Mouse (Mus musculus) liver, embryonic 11.5 days (tissue): ENCODE measurements around the gene Il1rapl1. TPM values are rescaled to one million over a fixed set of nuclear protein-coding genes. Genes with fewer than 3 reads are reported as not detected.
A peak's percentile ranks its signal among the peaks of the same experiment; 100 is the strongest.
"Not testable (repeated sequence)": the region's sequence is repeated elsewhere in the genome, so short reads cannot be mapped to it uniquely, and the experiment has no call there.

Experiments
- ATAC-seq: fragments of 200-750 bp; cut with Nextera tagmentation; replicated peaks from 2 replicates; pipeline ENCODE4 v1.8.0; 2017; ENCODE audit warnings: moderate number of reproducible peaks, mild to moderate bottlenecking, moderate TSS enrichment, moderate library complexity; ENCODE audit not compliant: low FRiP score
- DNase-seq: peaks from one replicate; pipeline ENCODE4 v3.0.0-alpha.2; 2017; ENCODE audit warnings: low spot score
- H3K27ac ChIP-seq: fragments of 300-500 bp; sonication (generic); 2 replicates; pipeline ENCODE4 v1.5.1; 2014; ENCODE audit warnings: mild to moderate bottlenecking, low read depth, low read length, control low read depth
- H3K27me3 ChIP-seq: fragments of 300-500 bp; sonication (generic); replicated peaks from 2 replicates; pipeline ENCODE4 v1.6.1; 2014; ENCODE audit warnings: low read length, mixed read lengths; ENCODE audit not compliant: control insufficient read depth, insufficient read depth
- H3K36me3 ChIP-seq: fragments of 300-500 bp; sonication (generic); 2 replicates; pipeline ENCODE4 v1.6.1; 2014; ENCODE audit warnings: mild to moderate bottlenecking, low read length, moderate library complexity, mixed read lengths; ENCODE audit not compliant: control insufficient read depth, insufficient read depth
- H3K4me1 ChIP-seq: fragments of 300-500 bp; sonication (generic); replicated peaks from 2 replicates; pipeline ENCODE4 v1.6.1; 2014; ENCODE audit warnings: low read length, mixed read lengths; ENCODE audit not compliant: control insufficient read depth, insufficient read depth
- H3K4me2 ChIP-seq: fragments of 300-500 bp; sonication (generic); 2 replicates; pipeline ENCODE4 v1.6.1; 2014; ENCODE audit warnings: mild to moderate bottlenecking, control low read depth, moderate library complexity
- H3K4me3 ChIP-seq: fragments of 300-500 bp; sonication (generic); 2 replicates; pipeline ENCODE4 v1.5.1; 2014; ENCODE audit warnings: low read depth, low read length, control low read depth
- H3K9ac ChIP-seq: fragments of 300-500 bp; sonication (generic); 2 replicates; pipeline ENCODE4 v1.6.1; 2014; ENCODE audit warnings: low read depth, low read length, control low read depth
- H3K9me3 ChIP-seq: fragments of 300-500 bp; sonication (generic); 2 replicates; pipeline ENCODE4 v1.6.1; 2016; ENCODE audit warnings: low read length, inconsistent platforms, mixed read lengths; ENCODE audit not compliant: control insufficient read depth
- WGBS: fragments of 180-500 bp; shearing (Covaris S2); extraction: QIAGEN DNeasy Blood & Tissue Kit; methylation state at CpG from one replicate; pipeline ENCODE4 v1.1.7; 2014; 5-methylcytosine and 5-hydroxymethylcytosine counted together
- polyA plus RNA-seq: library from polyadenylated mRNA; unstranded; fragments of >200 nt; fragmentation: Nextera tagmentation; extraction: Ambion mirVana; gene quantifications from 2 replicates; pipeline ENCODE4 v1.2.1, GENCODE M21; 2014

Il1rapl1 gene
- polyA plus RNA-seq, 1 experiment from 2014 or later, result 0.14 TPM

GRCm38 (mm10) chrX:87483416-87483815 lies 632.0 kb downstream of the Il1rapl1 start:
- Histone ChIP-seq H3K4me3 (no peak overlapping the region), H3K27ac (no peak overlapping the region), H3K36me3 (no peaks in the 10 kb centered on the region), H3K4me2 (no peak overlapping the region), H3K27me3 (no peaks in the 10 kb centered on the region), H3K4me1 (no peaks in the 10 kb centered on the region), H3K9ac (no peak overlapping the region), H3K9me3 (no peaks in the 10 kb centered on the region)
- DNase-seq, result no peak
- WGBS, result 78% methylated on average over 1 of the region's 1 CpGs
- ATAC-seq, result no peak

- not testable (repeated sequence) for H3K4me3 ChIP-seq, H3K36me3 ChIP-seq, H3K9ac ChIP-seq, H3K27ac ChIP-seq, H3K27me3 ChIP-seq, H3K9me3 ChIP-seq, H3K4me1 ChIP-seq, H3K4me2 ChIP-seq
- ATAC-seq, result peak; percentile 93
- 68% methylated on average over 11 of the region's 11 CpGs for WGBS
- DNase-seq, result peak; percentile 98
Observed at GRCm38 (mm10) chrX:87238191-87238590, 877.3 kb downstream of the Il1rapl1 start.

- no peak for ATAC-seq
- Histone ChIP-seq H3K9ac (no peak overlapping the region), H3K36me3 (no peaks in the 10 kb centered on the region), H3K9me3 (no peaks in the 10 kb centered on the region), H3K27me3 (no peaks in the 10 kb centered on the region), H3K4me2 (no peak overlapping the region), H3K4me1 (no peaks in the 10 kb centered on the region), H3K4me3 (no peak overlapping the region), H3K27ac (no peak overlapping the region)
- DNase-seq, result no peak
Observed at GRCm38 (mm10) chrX:87225280-87225679, 890.2 kb downstream of the Il1rapl1 start.

- no peak overlapping the region for H3K4me2 ChIP-seq
- H3K27ac ChIP-seq, result no peak overlapping the region
- H3K36me3 ChIP-seq, result no peaks in the 10 kb centered on the region
- H3K4me3 ChIP-seq, result no peak overlapping the region
- H3K9me3 ChIP-seq, result no peaks in the 10 kb centered on the region
- H3K4me1 ChIP-seq, result no peaks in the 10 kb centered on the region
- ATAC-seq (no peak), DNase-seq (no peak)
- no peaks in the 10 kb centered on the region for H3K27me3 ChIP-seq
- no peak overlapping the region for H3K9ac ChIP-seq
Observed at GRCm38 (mm10) chrX:87002296-87002695, 1113.1 kb downstream of the Il1rapl1 start.

- H3K9ac ChIP-seq, result no peak overlapping the region
- WGBS, result 47% methylated on average over 1 of the region's 1 CpGs
- H3K27me3 ChIP-seq, result no peaks in the 10 kb centered on the region
- H3K4me1 ChIP-seq, result no peaks in the 10 kb centered on the region
- ATAC-seq, result no peak
- H3K4me3 ChIP-seq, result no peak overlapping the region
- no peak overlapping the region for H3K27ac ChIP-seq
- H3K4me2 ChIP-seq, result no peak overlapping the region
- no peaks in the 10 kb centered on the region for H3K36me3 ChIP-seq
- no peak for DNase-seq
- H3K9me3 ChIP-seq, result no peaks in the 10 kb centered on the region
Observed at GRCm38 (mm10) chrX:86955126-86955525, 1160.3 kb downstream of the Il1rapl1 start.

GRCm38 (mm10) chrX:86954614-86955013 lies 1160.8 kb downstream of the Il1rapl1 start:
- Histone ChIP-seq H3K27ac (no peak overlapping the region), H3K4me3 (no peak overlapping the region), H3K27me3 (no peaks in the 10 kb centered on the region), H3K4me1 (no peaks in the 10 kb centered on the region), H3K9ac (no peak overlapping the region), H3K9me3 (no peaks in the 10 kb centered on the region), H3K4me2 (no peak overlapping the region), H3K36me3 (no peaks in the 10 kb centered on the region)
- 85% methylated on average over 1 of the region's 1 CpGs for WGBS
- no peak for ATAC-seq
- no peak for DNase-seq

GRCm38 (mm10) chrX:86950940-86951339 lies 1164.5 kb downstream of the Il1rapl1 start:
- 53% methylated on average over 2 of the region's 2 CpGs for WGBS
- Histone ChIP-seq H3K4me1 (no peaks in the 10 kb centered on the region), H3K27ac (no peak overlapping the region), H3K4me2 (no peak overlapping the region), H3K4me3 (no peak overlapping the region), H3K27me3 (no peaks in the 10 kb centered on the region), H3K9ac (no peak overlapping the region), H3K9me3 (no peaks in the 10 kb centered on the region), H3K36me3 (no peaks in the 10 kb centered on the region)
- DNase-seq (no peak), ATAC-seq (no peak)

- H3K36me3 ChIP-seq, result no peaks in the 10 kb centered on the region
- H3K9me3 ChIP-seq, result no peaks in the 10 kb centered on the region
- H3K9ac ChIP-seq, result no peak overlapping the region
- no peak overlapping the region for H3K4me3 ChIP-seq
- no peak overlapping the region for H3K27ac ChIP-seq
- H3K4me2 ChIP-seq, result no peak overlapping the region
- DNase-seq, result no peak
- no peak for ATAC-seq
- no peaks in the 10 kb centered on the region for H3K4me1 ChIP-seq
- H3K27me3 ChIP-seq, result no peaks in the 10 kb centered on the region
Observed at GRCm38 (mm10) chrX:86949112-86949511, 1166.3 kb downstream of the Il1rapl1 start.

- Histone ChIP-seq H3K4me3 (no peak overlapping the region), H3K4me1 (no peaks in the 10 kb centered on the region), H3K27me3 (no peaks in the 10 kb centered on the region), H3K9ac (no peak overlapping the region), H3K36me3 (no peaks in the 10 kb centered on the region), H3K9me3 (no peaks in the 10 kb centered on the region), H3K4me2 (no peak overlapping the region), H3K27ac (no peak overlapping the region)
- ATAC-seq (no peak), DNase-seq (no peak)
- 86% methylated on average over 2 of the region's 2 CpGs for WGBS
Observed at GRCm38 (mm10) chrX:86854835-86855234, 1260.6 kb downstream of the Il1rapl1 start.
